Mouse (Mus musculus): ENCODE measurements around the gene Ccdc134. TPM values are rescaled to one million over a fixed set of nuclear protein-coding genes. Genes with fewer than 3 reads are reported as not detected.
"Not testable (repeated sequence)": the region's sequence is repeated elsewhere in the genome, so short reads cannot be mapped to it uniquely, and the experiment has no call there.

The Ccdc134 gene
- 7.9 and 10.9 TPM in 2 replicates for polyA plus RNA-seq (2012; rRNA removed)

GRCm38 (mm10) chr15:82127426-82128374 lies at the start of gene Ccdc134:
Ccdc134 (plus strand) TSS chr15:82127922.
- peak; percentile 63; the same call in 1 of the 2 replicates for TF ChIP-seq POLR2A (IDR thresholded peaks at IDR 0.05; ENCODE audit: borderline replicate concordance, extremely low read depth, low read depth, low read length)
- TF ChIP-seq CTCF (IDR thresholded peaks at IDR 0.05; ENCODE audit: insufficient read depth, low read length): no peak
- peak within 1 kb of the TSS; percentile 92 for H3K4me3 ChIP-seq (replicated peaks; ENCODE audit: extremely low read depth, low read depth, low read length)
- under 1% methylated on average over 74 of the region's 74 CpGs for WGBS
- peaks cover 5% of the 10 kb centered on the region; the same call in 1 of the 2 replicates for H3K4me1 ChIP-seq (ENCODE audit: control insufficient read depth, insufficient read depth, low read length)
- peak; percentile 96 for DNase-seq

GRCm38 (mm10) chr15:82079883-82080282 lies 47.8 kb upstream of the Ccdc134 start:
- Histone ChIP-seq H3K4me1 (ENCODE audit: control insufficient read depth, insufficient read depth, low read length) (no peaks in the 10 kb centered on the region), H3K4me3 (replicated peaks; ENCODE audit: extremely low read depth, low read depth, low read length) (no peak overlapping the region)
- WGBS: 44% methylated on average over 10 of the region's 10 CpGs
- no peak for TF ChIP-seq CTCF (IDR thresholded peaks at IDR 0.05; ENCODE audit: insufficient read depth, low read length)
- TF ChIP-seq POLR2A (IDR thresholded peaks at IDR 0.05; ENCODE audit: borderline replicate concordance, extremely low read depth, low read depth, low read length): no peak
- no peak for DNase-seq

- Histone ChIP-seq H3K4me1 (ENCODE audit: control insufficient read depth, insufficient read depth, low read length) (no peaks in the 10 kb centered on the region), H3K4me3 (replicated peaks; ENCODE audit: extremely low read depth, low read depth, low read length) (no peak overlapping the region)
- WGBS: 27% methylated on average over 7 of the region's 7 CpGs
- TF ChIP-seq POLR2A (IDR thresholded peaks at IDR 0.05; ENCODE audit: borderline replicate concordance, extremely low read depth, low read depth, low read length) (no peak), CTCF (IDR thresholded peaks at IDR 0.05; ENCODE audit: insufficient read depth, low read length) (peak; percentile 36)
- no peak for DNase-seq
Measured at GRCm38 (mm10) chr15:82081161-82081560, 46.6 kb upstream of the Ccdc134 start.

GRCm38 (mm10) chr15:82085606-82086005 lies 42.1 kb upstream of the Ccdc134 start:
- DNase-seq: no peak
- TF ChIP-seq CTCF (IDR thresholded peaks at IDR 0.05; ENCODE audit: insufficient read depth, low read length) (no peak), POLR2A (IDR thresholded peaks at IDR 0.05; ENCODE audit: borderline replicate concordance, extremely low read depth, low read depth, low read length) (no peak)
- 67% methylated on average over 9 of the region's 9 CpGs for WGBS
- Histone ChIP-seq H3K4me3 (replicated peaks; ENCODE audit: extremely low read depth, low read depth, low read length) (no peak overlapping the region), H3K4me1 (ENCODE audit: control insufficient read depth, insufficient read depth, low read length) (no peaks in the 10 kb centered on the region)

- TF ChIP-seq CTCF (IDR thresholded peaks at IDR 0.05; ENCODE audit: insufficient read depth, low read length) (no peak), POLR2A (IDR thresholded peaks at IDR 0.05; ENCODE audit: borderline replicate concordance, extremely low read depth, low read depth, low read length) (no peak)
- no peak for DNase-seq
- 68% methylated on average over 12 of the region's 12 CpGs for whole genome bisulfite sequencing
- Histone ChIP-seq H3K4me3 (replicated peaks; ENCODE audit: extremely low read depth, low read depth, low read length) (no peak overlapping the region), H3K4me1 (ENCODE audit: control insufficient read depth, insufficient read depth, low read length) (no peaks in the 10 kb centered on the region)
Measured at GRCm38 (mm10) chr15:82086131-82086530, 41.6 kb upstream of the Ccdc134 start.

GRCm38 (mm10) chr15:82087266-82087665 lies 40.5 kb upstream of the Ccdc134 start:
- 11% methylated on average over 10 of the region's 10 CpGs for WGBS
- Histone ChIP-seq H3K4me1 (ENCODE audit: control insufficient read depth, insufficient read depth, low read length) (no peaks in the 10 kb centered on the region), H3K4me3 (replicated peaks; ENCODE audit: extremely low read depth, low read depth, low read length) (no peak overlapping the region)
- DNase-seq: no peak
- TF ChIP-seq CTCF (IDR thresholded peaks at IDR 0.05; ENCODE audit: insufficient read depth, low read length) (no peak), POLR2A (IDR thresholded peaks at IDR 0.05; ENCODE audit: borderline replicate concordance, extremely low read depth, low read depth, low read length) (no peak)

GRCm38 (mm10) chr15:82091061-82091460 lies 36.7 kb upstream of the Ccdc134 start:
- TF ChIP-seq CTCF (IDR thresholded peaks at IDR 0.05; ENCODE audit: insufficient read depth, low read length) (no peak), POLR2A (IDR thresholded peaks at IDR 0.05; ENCODE audit: borderline replicate concordance, extremely low read depth, low read depth, low read length) (no peak)
- DNase-seq: no peak
- Histone ChIP-seq H3K4me1 (ENCODE audit: control insufficient read depth, insufficient read depth, low read length) (no peaks in the 10 kb centered on the region), H3K4me3 (replicated peaks; ENCODE audit: extremely low read depth, low read depth, low read length) (no peak overlapping the region)
- 72% methylated on average over 7 of the region's 7 CpGs for WGBS

- WGBS: 18% methylated on average over 8 of the region's 8 CpGs
- H3K4me3 ChIP-seq (replicated peaks; ENCODE audit: extremely low read depth, low read depth, low read length): no peak overlapping the region
- peak; percentile 8 for DNase-seq
Measured at GRCm38 (mm10) chr15:82106953-82107555, 20.7 kb upstream of the Ccdc134 start.

GRCm38 (mm10) chr15:82120544-82120943 lies 7.2 kb upstream of the Ccdc134 start:
- Histone ChIP-seq H3K4me1 (ENCODE audit: control insufficient read depth, insufficient read depth, low read length) (no peaks in the 10 kb centered on the region), H3K4me3 (replicated peaks; ENCODE audit: extremely low read depth, low read depth, low read length) (no peak overlapping the region)
- DNase-seq: no peak
- TF ChIP-seq CTCF (IDR thresholded peaks at IDR 0.05; ENCODE audit: insufficient read depth, low read length) (no peak), POLR2A (IDR thresholded peaks at IDR 0.05; ENCODE audit: borderline replicate concordance, extremely low read depth, low read depth, low read length) (no peak)
- WGBS: 80% methylated on average over 8 of the region's 8 CpGs

More at GRCm38 (mm10) chr15:82106953-82107555, 20.7 kb upstream of the Ccdc134 start:
- TF ChIP-seq POLR2A (IDR thresholded peaks at IDR 0.05; ENCODE audit: borderline replicate concordance, extremely low read depth, low read depth, low read length) (no peak), CTCF (IDR thresholded peaks at IDR 0.05; ENCODE audit: insufficient read depth, low read length) (peak; percentile 69)
- no peaks in the 10 kb centered on the region for H3K4me1 ChIP-seq (ENCODE audit: control insufficient read depth, insufficient read depth, low read length)

- WGBS: 79% methylated on average over 4 of the region's 4 CpGs
- not testable (repeated sequence) for H3K4me3 ChIP-seq (replicated peaks; ENCODE audit: extremely low read depth, low read depth, low read length); H3K4me1 ChIP-seq (ENCODE audit: control insufficient read depth, insufficient read depth, low read length); DNase-seq
Measured at GRCm38 (mm10) chr15:82126690-82127089, 1.0 kb upstream of the Ccdc134 start.
